Mouse (Mus musculus) spleen, adult 2 months (tissue): Measurements from ENCODE around the gene Apon.

ENCODE experiments used
- CTCF ChIP-seq: fragments of 200-500 bp; IDR thresholded peaks from 2 replicates; pipeline ENCODE4 v1.5.1; 2011; ENCODE audit warnings: mild to moderate bottlenecking, inconsistent platforms; ENCODE audit not compliant: insufficient read depth, insufficient read length, insufficient replicate concordance; ENCODE audit errors: extremely low read depth
- POLR2A ChIP-seq: fragments of 200-500 bp; IDR thresholded peaks from 2 replicates; pipeline ENCODE4 v1.6.1; 2011; ENCODE audit warnings: low read depth, low read length, inconsistent platforms

DNA sequence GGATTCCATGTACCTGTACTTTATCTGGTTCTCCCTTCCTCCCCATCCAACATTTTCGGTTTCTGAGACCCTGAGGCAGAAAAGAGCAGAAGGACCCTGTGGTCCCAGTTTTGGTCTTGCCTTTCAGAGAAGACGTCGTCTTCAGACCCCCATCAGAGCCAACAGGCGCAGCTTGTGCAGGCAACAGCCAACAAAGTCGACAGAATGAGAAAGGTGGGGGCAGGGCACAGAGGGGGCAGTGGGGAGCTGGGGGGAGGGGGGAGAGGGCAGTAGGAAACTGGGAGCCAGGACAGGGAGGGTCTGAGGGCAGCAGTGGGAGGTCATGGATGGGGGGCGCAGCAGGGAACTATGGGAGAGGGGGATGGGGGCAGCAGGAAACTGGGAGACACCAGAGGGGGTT lies 24.3 kb downstream of the Apon start:
- TF ChIP-seq CTCF (no peak), POLR2A (no peak)
